Mouse (Mus musculus): ENCODE measurements around the gene Sult2b1. TPM values are rescaled to one million over a fixed set of nuclear protein-coding genes. Genes with fewer than 3 reads are reported as not detected.

Gene Sult2b1
- polyA plus RNA-seq, 1 experiment from 2014 or later, result 0.68 TPM

DNA sequence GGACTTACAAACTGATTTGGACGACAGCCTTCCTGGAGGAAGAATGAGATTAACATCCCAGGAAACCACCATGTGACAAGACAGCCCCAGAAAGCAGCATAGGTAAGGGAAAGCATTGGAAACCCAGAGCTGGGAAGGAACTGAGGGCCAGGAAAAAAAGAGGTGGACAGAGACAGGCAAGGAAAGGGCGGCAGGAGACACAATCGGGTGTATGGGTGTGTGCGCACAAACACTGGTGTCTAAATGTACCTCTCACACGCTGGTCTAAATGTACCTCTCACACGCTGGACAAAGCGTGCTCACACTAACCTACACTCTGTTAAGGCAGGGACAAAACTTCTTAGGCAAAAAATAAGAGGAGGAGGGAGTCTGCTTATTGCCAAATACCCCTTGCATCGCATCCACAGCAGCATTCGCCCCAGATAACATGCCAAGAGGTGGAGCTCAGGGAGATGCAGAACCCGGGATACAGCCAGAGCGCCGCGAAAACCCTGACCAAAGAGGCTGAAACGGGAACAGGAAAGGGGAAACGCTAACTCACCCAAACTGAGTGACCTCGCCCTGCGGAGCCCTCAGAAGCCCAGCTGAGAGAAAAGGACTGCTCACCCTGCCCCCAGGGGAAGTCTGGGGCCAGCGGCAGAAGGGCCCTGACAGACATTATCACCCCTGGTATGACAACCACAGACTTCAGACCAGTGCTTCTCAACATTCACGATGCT is 68.6 kb downstream of the Sult2b1 start:
- Histone ChIP-seq H3K9me3 (replicated peaks) (no peaks in the 10 kb centered on the region), H3K4me2 (peak overlapping the region; percentile 96)
- ATAC-seq (ENCODE audit: low read depth), result no peak

DNA sequence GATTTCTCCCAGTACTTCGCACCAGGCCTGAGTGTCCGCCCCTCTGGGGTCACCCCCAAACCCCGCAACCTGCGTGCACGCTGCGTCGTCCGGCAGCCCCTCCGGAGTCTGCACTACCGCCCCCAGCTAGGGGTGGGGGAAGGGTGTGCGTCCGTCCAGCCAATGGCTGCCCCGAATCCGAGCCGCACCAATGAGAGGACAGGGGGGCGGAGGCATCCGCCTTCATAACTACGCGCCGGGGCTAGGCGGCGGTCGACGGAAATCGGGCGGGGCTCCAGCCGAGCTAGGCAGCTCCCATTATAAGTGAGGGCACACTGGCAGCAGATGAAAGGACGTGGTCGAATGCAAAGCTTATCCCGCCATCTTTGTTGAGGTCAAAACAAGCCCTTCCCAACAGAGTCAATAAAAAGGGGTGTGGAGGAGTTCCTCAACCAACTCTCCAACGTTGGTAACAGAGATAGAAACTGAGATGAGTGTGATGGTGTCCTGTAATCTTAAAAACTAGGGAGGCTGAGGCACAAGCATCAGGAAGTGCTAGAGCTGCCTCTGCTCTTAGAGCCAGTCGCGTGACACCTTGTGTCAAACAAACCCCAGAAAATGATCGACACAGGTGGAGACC is 69.3 kb downstream of the Sult2b1 start, which contains the start of gene Rpl18:
Gene Rpl18, plus strand, starts transcription at position 368 of the 619 bp plus-strand sequence.
- ATAC-seq (ENCODE audit: low read depth), result peak; percentile 88
- peak; percentile 97 for DNase-seq
- peaks cover 68% of the 10 kb centered on the region for H3K4me1 ChIP-seq (replicated peaks)
- H3K9me3 ChIP-seq (replicated peaks), result no peaks in the 10 kb centered on the region
- H3K27me3 ChIP-seq, result no peaks in the 10 kb centered on the region
- peak within 1 kb of the TSS; percentile 96 for H3K4me2 ChIP-seq
- H3K4me3 ChIP-seq (replicated peaks), result peak within 1 kb of the TSS; percentile 81
- H3K9ac ChIP-seq, result peak within 1 kb of the TSS; percentile 80
- 7% methylated on average over 34 of the region's 34 CpGs for WGBS (ENCODE audit: insufficient replicate concordance)
- peak within 1 kb of the TSS; percentile 81 for H3K27ac ChIP-seq
- peaks cover 52% of the 10 kb centered on the region for H3K36me3 ChIP-seq

More for the DNA sequence above, 68.6 kb downstream of the Sult2b1 start:
- no peak for DNase-seq
- Histone ChIP-seq H3K36me3 (peaks cover 52% of the 10 kb centered on the region), H3K9ac (peak overlapping the region; percentile 80), H3K4me1 (replicated peaks) (peaks cover 75% of the 10 kb centered on the region), H3K27ac (peak overlapping the region; percentile 81), H3K4me3 (replicated peaks) (peak overlapping the region; percentile 81), H3K27me3 (no peaks in the 10 kb centered on the region)
- 45% methylated on average over 19 of the region's 19 CpGs for WGBS (ENCODE audit: insufficient replicate concordance)

DNA sequence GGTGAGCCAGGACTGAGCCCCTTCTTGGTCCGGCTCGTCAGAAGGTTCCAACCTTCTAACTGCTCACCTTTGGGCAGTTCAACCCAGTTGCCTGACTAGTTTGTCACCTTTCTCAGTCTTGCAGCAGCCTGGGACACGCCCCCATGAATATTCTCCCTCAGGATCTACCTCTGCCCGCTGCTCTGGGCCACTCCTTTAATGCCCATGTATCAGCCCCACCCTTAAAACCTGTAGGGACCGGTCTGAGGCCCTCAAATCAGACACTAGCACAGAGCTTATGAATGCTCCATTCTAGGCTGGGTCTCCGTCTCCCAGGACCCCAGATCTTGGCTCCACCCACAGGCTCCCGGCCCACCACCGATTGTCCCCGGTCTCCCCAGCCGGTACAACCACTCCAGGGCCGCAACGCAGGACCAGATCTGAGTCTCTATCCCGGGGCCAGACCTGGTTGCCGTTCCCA is 69.8 kb downstream of the Sult2b1 start:
- peak overlapping the region; percentile 81 for H3K4me3 ChIP-seq (replicated peaks)
- DNase-seq (no peak), ATAC-seq (ENCODE audit: low read depth) (peak; percentile 53)
- peak overlapping the region; percentile 78 for H3K9ac ChIP-seq
- no peaks in the 10 kb centered on the region for H3K27me3 ChIP-seq
- WGBS (ENCODE audit: insufficient replicate concordance), result 12% methylated on average over 14 of the region's 14 CpGs
- H3K4me1 ChIP-seq (replicated peaks), result peaks cover 63% of the 10 kb centered on the region
- no peaks in the 10 kb centered on the region for H3K9me3 ChIP-seq (replicated peaks)
- H3K36me3 ChIP-seq, result peaks cover 52% of the 10 kb centered on the region
- H3K27ac ChIP-seq, result peak overlapping the region; percentile 79
- H3K4me2 ChIP-seq, result peak overlapping the region; percentile 96

DNA sequence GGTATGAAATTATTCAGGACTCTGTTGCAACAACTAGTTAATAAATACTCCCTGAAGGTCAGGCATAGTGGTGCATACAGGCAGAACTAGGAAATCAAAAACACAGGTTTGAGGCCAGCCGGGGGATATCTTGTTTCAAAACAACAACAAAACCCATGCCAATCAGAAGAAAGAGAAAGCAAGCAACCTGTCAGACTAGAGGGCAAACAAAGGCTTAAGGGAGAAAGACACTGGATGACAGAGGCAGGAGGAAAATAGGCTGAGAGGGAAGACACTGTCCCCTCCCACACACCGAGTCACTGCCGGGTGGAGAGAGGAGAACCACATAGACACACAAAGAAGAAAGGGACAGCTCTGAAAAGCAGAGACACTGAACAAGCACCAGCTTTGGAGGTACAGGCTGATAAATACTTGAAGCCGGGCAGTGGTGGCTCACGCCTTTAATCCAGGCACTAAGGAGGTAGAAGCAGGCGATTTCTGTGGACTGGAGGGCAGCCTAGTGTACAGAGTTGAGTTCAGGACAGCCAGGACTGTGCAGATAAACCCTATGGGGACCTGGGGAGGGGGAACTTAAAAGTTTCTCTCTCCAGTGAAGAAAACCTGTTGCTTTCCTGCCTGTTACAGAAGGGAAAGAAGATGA is 70.5 kb downstream of the Sult2b1 start:
- no peaks in the 10 kb centered on the region for H3K27me3 ChIP-seq
- DNase-seq (no peak), ATAC-seq (ENCODE audit: low read depth) (no peak)
- H3K4me2 ChIP-seq, result peak overlapping the region; percentile 96
- H3K4me1 ChIP-seq (replicated peaks), result peaks cover 57% of the 10 kb centered on the region
- WGBS (ENCODE audit: insufficient replicate concordance), result 78% methylated on average over 6 of the region's 6 CpGs
- H3K9me3 ChIP-seq (replicated peaks), result no peaks in the 10 kb centered on the region
- peak overlapping the region; percentile 78 for H3K9ac ChIP-seq
- H3K4me3 ChIP-seq (replicated peaks), result peak overlapping the region; percentile 81
- peak overlapping the region; percentile 79 for H3K27ac ChIP-seq
- H3K36me3 ChIP-seq, result peaks cover 45% of the 10 kb centered on the region

DNA sequence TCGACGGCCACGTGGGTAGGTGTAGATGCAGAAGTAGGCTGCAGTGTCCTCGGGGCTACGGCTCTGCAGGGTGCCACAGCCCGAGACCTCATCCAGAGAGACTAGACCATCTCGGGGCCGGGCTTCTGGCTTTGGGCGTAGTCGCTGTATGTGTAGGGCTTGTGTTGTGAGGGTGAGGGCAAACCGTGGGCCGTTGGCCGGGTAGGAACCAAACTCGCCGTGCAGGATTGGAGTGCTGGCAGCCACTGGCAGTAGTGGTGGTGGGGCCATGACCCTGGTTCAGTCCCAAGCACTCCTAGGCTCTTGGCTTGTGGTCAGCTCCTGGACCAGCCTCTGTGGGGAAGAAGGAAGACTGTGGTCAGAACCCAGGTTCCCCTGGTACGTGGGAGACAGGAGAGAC is 71.1 kb downstream of the Sult2b1 start:
- no peak overlapping the region for H3K4me3 ChIP-seq (replicated peaks)
- H3K27me3 ChIP-seq, result no peaks in the 10 kb centered on the region
- no peaks in the 10 kb centered on the region for H3K9me3 ChIP-seq (replicated peaks)
- H3K4me1 ChIP-seq (replicated peaks), result peaks cover 58% of the 10 kb centered on the region
- 83% methylated on average over 16 of the region's 16 CpGs for WGBS (ENCODE audit: insufficient replicate concordance)
- DNase-seq (no peak), ATAC-seq (ENCODE audit: low read depth) (no peak)
- no peak overlapping the region for H3K27ac ChIP-seq
- no peak overlapping the region for H3K4me2 ChIP-seq
- H3K9ac ChIP-seq, result no peak overlapping the region
- peaks cover 45% of the 10 kb centered on the region for H3K36me3 ChIP-seq

DNA sequence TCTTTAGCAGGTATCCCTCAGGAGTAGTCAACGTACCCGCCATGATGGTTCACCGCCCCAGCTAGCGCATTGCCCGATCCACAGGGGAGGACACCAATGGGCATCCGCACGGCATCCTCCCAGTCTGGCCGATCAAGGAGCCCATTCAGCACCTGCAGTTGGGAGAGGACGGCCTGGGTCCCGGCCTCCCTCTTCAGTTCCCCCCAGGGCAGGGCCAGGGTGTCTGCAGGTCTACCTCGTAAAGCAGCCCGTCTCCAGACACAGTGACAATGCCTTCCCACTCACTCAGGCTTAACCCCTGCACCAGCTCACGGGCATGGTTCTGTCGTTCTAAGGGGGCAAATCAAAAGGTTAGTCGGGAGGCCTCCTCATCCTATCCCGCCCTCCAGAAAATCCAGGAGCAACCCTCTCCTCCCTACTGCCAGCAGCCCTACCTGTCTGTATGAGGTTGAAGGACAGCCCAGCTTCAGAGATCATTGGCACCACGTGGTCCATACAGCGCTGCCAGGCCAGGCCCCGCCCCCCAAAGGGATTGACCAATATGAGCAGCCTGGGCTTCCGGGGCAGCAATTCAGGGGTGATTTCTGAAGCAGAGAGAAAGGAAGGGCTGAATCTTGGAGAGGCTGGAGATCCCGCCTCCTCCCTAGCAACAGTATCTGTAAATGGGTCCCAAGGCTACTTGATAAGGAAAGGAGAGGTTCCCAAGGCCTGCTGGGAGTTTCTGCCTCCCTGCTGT is 72.3 kb downstream of the Sult2b1 start:
- Histone ChIP-seq H3K27ac (no peak overlapping the region), H3K4me1 (replicated peaks) (peaks cover 69% of the 10 kb centered on the region)

DNA sequence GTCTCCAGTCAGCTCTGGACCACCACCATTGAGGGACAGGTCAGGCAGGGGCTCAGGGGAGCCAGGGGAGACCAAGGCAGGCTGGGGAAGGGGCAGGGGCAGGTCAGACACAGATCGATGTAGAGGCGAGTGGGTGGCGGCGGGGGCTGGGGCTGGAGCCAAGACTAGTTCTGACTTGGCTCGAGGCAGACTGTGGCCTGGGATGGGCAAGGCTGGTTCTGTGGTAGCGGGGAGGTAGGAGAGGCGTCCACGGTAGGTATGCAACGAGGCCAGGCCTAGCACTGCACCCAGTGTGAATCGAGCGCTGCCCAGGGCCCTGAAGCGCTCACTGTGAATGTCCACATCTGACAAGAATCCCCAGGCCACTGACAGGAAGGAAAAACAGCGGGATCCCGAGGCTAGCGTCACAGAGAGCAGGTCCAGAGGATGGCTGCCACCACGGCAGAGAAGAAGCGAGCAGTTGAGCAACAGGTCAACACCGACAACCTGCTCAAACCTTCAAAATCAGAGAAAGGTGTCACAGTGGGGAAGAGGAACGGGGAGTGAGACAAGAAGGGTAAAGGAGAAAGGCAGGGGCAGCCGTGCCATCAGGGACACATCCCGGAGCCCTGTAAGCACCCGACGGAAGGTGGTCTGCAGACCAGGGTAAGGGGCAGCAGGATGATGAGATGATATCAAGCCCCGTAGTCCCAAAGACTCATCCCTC is 73.0 kb downstream of the Sult2b1 start:
- no peak overlapping the region for H3K27ac ChIP-seq
- H3K4me3 ChIP-seq (replicated peaks), result no peak overlapping the region
- 85% methylated on average over 24 of the region's 24 CpGs for WGBS (ENCODE audit: insufficient replicate concordance)
- peaks cover 69% of the 10 kb centered on the region for H3K4me1 ChIP-seq (replicated peaks)
- H3K9ac ChIP-seq, result no peak overlapping the region
- peaks cover 45% of the 10 kb centered on the region for H3K36me3 ChIP-seq
- no peaks in the 10 kb centered on the region for H3K27me3 ChIP-seq
- no peak overlapping the region for H3K4me2 ChIP-seq
- ATAC-seq (ENCODE audit: low read depth), result no peak
- H3K9me3 ChIP-seq (replicated peaks), result no peaks in the 10 kb centered on the region
- DNase-seq, result no peak

More for the DNA sequence above, 72.3 kb downstream of the Sult2b1 start:
- no peaks in the 10 kb centered on the region for H3K27me3 ChIP-seq
- no peak for DNase-seq
- 85% methylated on average over 21 of the region's 21 CpGs for WGBS (ENCODE audit: insufficient replicate concordance)
- no peak overlapping the region for H3K9ac ChIP-seq
- no peak overlapping the region for H3K4me3 ChIP-seq (replicated peaks)
- ATAC-seq (ENCODE audit: low read depth), result no peak
- no peak overlapping the region for H3K4me2 ChIP-seq
- peaks cover 45% of the 10 kb centered on the region for H3K36me3 ChIP-seq
- no peaks in the 10 kb centered on the region for H3K9me3 ChIP-seq (replicated peaks)

DNA sequence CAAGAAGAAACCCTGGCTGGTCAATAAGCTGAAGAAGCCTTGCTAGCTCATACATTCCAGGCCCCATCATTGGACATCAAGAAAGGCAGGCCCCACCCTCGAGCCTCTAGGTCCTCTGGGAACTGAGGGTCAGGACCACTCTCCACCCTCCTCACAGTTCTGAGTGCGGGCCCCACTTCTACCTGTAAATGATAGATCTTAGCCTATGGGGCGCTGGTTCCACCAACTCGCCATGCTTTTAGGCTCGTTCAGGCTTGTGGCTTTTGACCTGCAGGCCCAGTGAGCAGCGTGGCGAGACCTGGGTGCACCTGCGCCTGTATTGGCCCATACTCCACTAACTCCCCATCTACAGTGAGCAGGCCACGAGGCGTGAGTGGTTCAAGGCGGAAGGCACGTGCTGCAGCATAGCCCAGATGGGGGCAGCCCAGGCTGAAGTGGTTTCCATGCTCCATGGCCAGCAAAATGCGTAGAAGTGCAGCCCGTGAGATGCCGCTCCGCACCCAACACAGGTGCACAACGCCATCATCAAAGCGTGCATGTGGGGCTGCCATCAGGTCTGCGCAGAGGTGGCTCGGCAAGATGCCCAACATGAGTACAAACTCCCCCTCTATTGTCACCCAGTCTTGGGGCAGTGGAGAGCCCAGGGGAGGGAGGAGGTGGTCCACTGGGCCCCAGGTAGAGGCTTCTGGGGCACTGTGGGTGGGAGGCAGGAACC is 73.8 kb downstream of the Sult2b1 start:
- peaks cover 45% of the 10 kb centered on the region for H3K36me3 ChIP-seq
- H3K9me3 ChIP-seq (replicated peaks), result no peaks in the 10 kb centered on the region
- DNase-seq (no peak), ATAC-seq (ENCODE audit: low read depth) (no peak)
- H3K27ac ChIP-seq, result no peak overlapping the region
- no peaks in the 10 kb centered on the region for H3K27me3 ChIP-seq
- no peak overlapping the region for H3K4me2 ChIP-seq
- no peak overlapping the region for H3K9ac ChIP-seq
- H3K4me1 ChIP-seq (replicated peaks), result peaks cover 69% of the 10 kb centered on the region
- 85% methylated on average over 20 of the region's 20 CpGs for WGBS (ENCODE audit: insufficient replicate concordance)
- H3K4me3 ChIP-seq (replicated peaks), result no peak overlapping the region

DNA sequence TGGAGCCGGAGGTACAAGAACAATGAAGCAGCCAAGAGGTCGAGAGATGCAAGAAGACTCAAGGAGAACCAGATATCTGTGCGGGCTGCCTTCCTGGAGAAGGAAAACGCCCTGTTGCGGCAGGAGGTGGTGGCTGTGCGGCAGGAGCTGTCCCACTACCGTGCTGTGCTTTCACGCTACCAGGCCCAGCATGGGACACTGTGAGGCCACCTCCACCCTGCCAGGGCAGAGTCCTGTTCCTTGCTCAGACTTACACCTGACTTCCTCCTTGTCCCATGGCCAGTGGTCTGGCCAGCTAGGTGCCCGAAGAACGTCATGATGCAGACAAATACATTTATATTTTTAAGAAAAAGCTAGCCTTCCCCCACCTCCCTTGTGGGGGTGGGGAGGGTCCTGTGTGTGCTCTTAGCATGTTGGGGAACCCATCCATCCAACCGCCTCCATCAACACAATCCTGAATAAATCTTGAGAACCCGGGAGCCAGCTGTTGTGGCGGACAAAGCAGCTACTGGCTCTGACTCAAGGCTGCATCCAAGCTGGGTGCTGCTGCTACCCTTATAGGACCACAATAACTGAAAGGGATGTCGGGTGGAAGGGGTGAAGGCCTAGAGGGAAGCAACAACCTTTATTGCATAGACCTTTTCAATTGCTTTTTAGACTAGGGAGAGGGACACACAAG is 74.7 kb downstream of the Sult2b1 start:
- Histone ChIP-seq H3K9ac (no peak overlapping the region), H3K27ac (no peak overlapping the region), H3K4me3 (replicated peaks) (no peak overlapping the region), H3K9me3 (replicated peaks) (no peaks in the 10 kb centered on the region), H3K4me2 (no peak overlapping the region), H3K27me3 (no peaks in the 10 kb centered on the region), H3K36me3 (peaks cover 45% of the 10 kb centered on the region), H3K4me1 (replicated peaks) (peaks cover 71% of the 10 kb centered on the region)
- DNase-seq (no peak), ATAC-seq (ENCODE audit: low read depth) (no peak)
- 69% methylated on average over 14 of the region's 14 CpGs for WGBS (ENCODE audit: insufficient replicate concordance)

DNA sequence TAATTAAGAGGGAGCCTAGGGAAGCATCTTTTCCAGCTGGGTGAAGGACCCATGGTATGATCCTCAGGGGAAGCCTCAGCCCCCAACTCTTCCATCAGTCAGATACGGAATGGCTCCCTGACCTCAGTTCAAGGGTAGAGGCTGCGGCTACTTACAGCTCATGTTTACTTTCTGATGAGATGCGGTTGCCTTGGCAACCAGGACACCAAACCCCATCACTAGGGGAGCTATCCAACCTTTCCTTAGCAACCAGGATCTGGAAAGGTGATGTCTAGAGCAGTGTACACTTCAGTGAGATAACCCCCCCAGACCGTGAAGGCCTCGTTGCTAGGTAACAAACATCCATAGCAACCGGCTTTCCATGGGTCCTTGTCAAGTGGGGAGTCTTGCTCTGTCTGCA is 75.4 kb downstream of the Sult2b1 start:
- Histone ChIP-seq H3K4me1 (replicated peaks) (peaks cover 71% of the 10 kb centered on the region), H3K36me3 (peaks cover 44% of the 10 kb centered on the region), H3K4me2 (no peak overlapping the region), H3K27ac (no peak overlapping the region), H3K4me3 (replicated peaks) (no peak overlapping the region), H3K9ac (no peak overlapping the region), H3K27me3 (no peaks in the 10 kb centered on the region), H3K9me3 (replicated peaks) (no peaks in the 10 kb centered on the region)
- no peak for ATAC-seq (ENCODE audit: low read depth)
- DNase-seq, result no peak
- WGBS (ENCODE audit: insufficient replicate concordance), result 63% methylated on average over 6 of the region's 6 CpGs
